Mouse (Mus musculus) liver, postnatal 0 days (tissue): ENCODE measurements around the gene Dhrs11. TPM values are rescaled to one million over a fixed set of nuclear protein-coding genes. Genes with fewer than 3 reads are reported as not detected.

Source experiments
- ATAC-seq: fragments of 200-750 bp; cut with Nextera tagmentation; 2 replicates; pipeline ENCODE4 v1.8.0; 2017; ENCODE audit warnings: mild to moderate bottlenecking, moderate library complexity
- DNase-seq: peaks from one replicate; pipeline ENCODE4 v3.0.0-alpha.2; 2016
- H3K27ac ChIP-seq: fragments of 300-500 bp; sonication (generic); 2 replicates; pipeline ENCODE4 v1.5.1; 2014; ENCODE audit warnings: antibody characterized with exemption, moderate library complexity, mild to moderate bottlenecking, low read depth
- H3K27me3 ChIP-seq: fragments of 300-500 bp; sonication (generic); 2 replicates; pipeline ENCODE4 v1.6.1; 2014; ENCODE audit warnings: low read length, control low read depth, mixed read lengths; ENCODE audit not compliant: insufficient read depth
- H3K36me3 ChIP-seq: fragments of 300-500 bp; sonication (generic); replicated peaks from 2 replicates; pipeline ENCODE4 v1.6.1; 2014; ENCODE audit warnings: mild to moderate bottlenecking, control low read depth, low read length, moderate library complexity, mixed read lengths; ENCODE audit not compliant: insufficient read depth
- H3K4me1 ChIP-seq: fragments of 300-500 bp; sonication (generic); 2 replicates; pipeline ENCODE4 v1.6.1; 2014; ENCODE audit warnings: antibody characterized with exemption, mild to moderate bottlenecking, control low read depth; ENCODE audit not compliant: insufficient read depth
- H3K4me2 ChIP-seq: fragments of 300-500 bp; sonication (generic); 2 replicates; pipeline ENCODE4 v1.6.1; 2014; ENCODE audit warnings: low read depth, mild to moderate bottlenecking, low read length, moderate library complexity, mixed read lengths
- H3K4me3 ChIP-seq: fragments of 300-500 bp; sonication (generic); 2 replicates; pipeline ENCODE4 v1.5.1; 2014; ENCODE audit warnings: low read depth, low read length
- H3K9ac ChIP-seq: fragments of 300-500 bp; sonication (generic); replicated peaks from 2 replicates; pipeline ENCODE4 v1.6.1; 2014; ENCODE audit warnings: mild to moderate bottlenecking, moderate library complexity
- H3K9me3 ChIP-seq: fragments of 300-500 bp; sonication (generic); 2 replicates; pipeline ENCODE4 v1.6.1; 2016; ENCODE audit warnings: mild to moderate bottlenecking, control low read depth, low read length, mixed read lengths
- CTCF ChIP-seq: sonication (generic); IDR thresholded peaks from 2 replicates; pipeline ENCODE4 v1.5.1; 2016; ENCODE audit warnings: antibody characterized with exemption, low read depth
- EP300 ChIP-seq: IDR thresholded peaks from 2 replicates; pipeline ENCODE4 v1.6.1; 2016; ENCODE audit warnings: antibody characterized with exemption, low read depth, mild to moderate bottlenecking
- WGBS: fragments of 180-500 bp; shearing (Covaris S2); extraction: QIAGEN DNeasy Blood & Tissue Kit; methylation state at CpG from one replicate; pipeline ENCODE4 v1.1.7; 2014; ENCODE audit not compliant: insufficient replicate concordance; 5-methylcytosine and 5-hydroxymethylcytosine counted together
- polyA plus RNA-seq: library from polyadenylated mRNA; unstranded; fragments of >200 nt; fragmentation: Nextera tagmentation; extraction: Ambion mirVana; gene quantifications from 2 replicates; pipeline ENCODE4 v1.2.1, GENCODE M21; 2015

Dhrs11 gene
- polyA plus RNA-seq, 1 experiment from 2014 or later = 86.1 TPM

- H3K36me3 ChIP-seq = peaks cover 60% of the 10 kb centered on the region
- DNase-seq = no peak
- ATAC-seq = no peak
- H3K27me3 ChIP-seq = no peaks in the 10 kb centered on the region
- peak overlapping the region; percentile 92 for H3K27ac ChIP-seq
- H3K9ac ChIP-seq = peak overlapping the region; percentile 97
- peak overlapping the region; percentile 99 for H3K4me3 ChIP-seq
- TF ChIP-seq CTCF (no peak), EP300 (no peak)
- H3K9me3 ChIP-seq = no peaks in the 10 kb centered on the region
- peak overlapping the region; percentile 86 for H3K4me2 ChIP-seq
- 71% methylated on average over 3 of the region's 3 CpGs for WGBS
- peaks cover 27% of the 10 kb centered on the region for H3K4me1 ChIP-seq
Measured at GRCm38 (mm10) chr11:84826185-84826584, 2.6 kb downstream of the Dhrs11 start.

GRCm38 (mm10) chr11:84825261-84825807, 3.5 kb downstream of the Dhrs11 start:
- Histone ChIP-seq H3K9ac (peak overlapping the region; percentile 97), H3K27me3 (no peaks in the 10 kb centered on the region), H3K27ac (peak overlapping the region; percentile 92), H3K4me3 (peak overlapping the region; percentile 99), H3K36me3 (peaks cover 60% of the 10 kb centered on the region), H3K4me1 (peaks cover 30% of the 10 kb centered on the region), H3K4me2 (peak overlapping the region; percentile 86), H3K9me3 (no peaks in the 10 kb centered on the region)
- WGBS = 87% methylated on average over 10 of the region's 10 CpGs
- TF ChIP-seq CTCF (no peak), EP300 (no peak)
- ATAC-seq = no peak
- no peak for DNase-seq

DNA sequence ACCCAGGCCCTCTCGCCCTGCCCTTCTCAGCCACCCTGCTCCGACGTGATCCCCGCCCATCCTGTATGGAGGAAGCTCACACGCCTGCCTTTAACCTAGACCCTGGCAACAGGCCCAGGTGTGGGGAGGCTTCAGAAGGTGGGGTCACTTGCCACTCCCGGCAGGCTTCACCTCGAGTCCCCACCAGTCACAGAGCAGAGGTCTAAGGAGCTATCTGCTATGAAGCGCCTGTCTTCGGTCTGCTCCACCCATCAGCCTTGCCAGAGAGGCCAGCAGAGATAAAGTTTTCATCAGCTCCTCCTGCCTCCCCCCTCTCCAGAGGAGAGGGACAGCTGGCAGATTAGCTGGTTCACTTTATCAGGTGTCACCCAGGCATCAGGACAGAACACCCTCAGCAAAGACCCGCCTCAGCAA, 5.3 kb downstream of the Dhrs11 start:
- Histone ChIP-seq H3K27me3 (no peaks in the 10 kb centered on the region), H3K4me2 (peak overlapping the region; percentile 99), H3K9me3 (no peaks in the 10 kb centered on the region), H3K4me3 (peak overlapping the region; percentile 46), H3K27ac (peak overlapping the region; percentile 92), H3K9ac (peak overlapping the region; percentile 97), H3K4me1 (peaks cover 24% of the 10 kb centered on the region), H3K36me3 (peaks cover 60% of the 10 kb centered on the region)
- peak; percentile 84 for ATAC-seq
- 28% methylated on average over 10 of the region's 10 CpGs for WGBS
- peak; percentile 86 for DNase-seq
- TF ChIP-seq EP300 (peak; percentile 99), CTCF (no peak)

DNA sequence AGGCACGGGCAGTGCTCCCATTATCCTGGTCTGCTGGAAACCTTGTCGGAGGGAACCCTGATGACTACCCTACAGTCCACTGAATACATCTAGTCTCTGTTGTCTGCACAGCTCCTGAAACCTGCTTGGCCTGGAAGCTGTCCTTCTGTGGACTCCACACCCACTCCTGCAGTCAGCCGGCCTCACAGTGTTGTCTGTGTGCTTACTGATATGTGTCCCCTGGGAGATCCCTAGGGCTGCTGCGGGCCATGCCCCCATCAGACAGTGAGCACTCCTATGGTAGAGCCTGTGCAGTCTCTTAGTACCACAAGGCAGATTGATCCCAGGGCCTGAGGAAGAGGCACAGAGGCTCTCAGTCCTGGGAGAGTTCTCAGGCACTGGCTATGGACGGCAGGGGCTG, 6.3 kb downstream of the Dhrs11 start:
- H3K27me3 ChIP-seq = no peaks in the 10 kb centered on the region
- H3K9ac ChIP-seq = peak overlapping the region; percentile 65
- H3K4me1 ChIP-seq = peaks cover 24% of the 10 kb centered on the region
- TF ChIP-seq CTCF (no peak), EP300 (no peak; the same call in 1 of the 2 replicates)
- DNase-seq = peak; percentile 63
- no peaks in the 10 kb centered on the region for H3K9me3 ChIP-seq
- H3K4me2 ChIP-seq = peak overlapping the region; percentile 99
- H3K27ac ChIP-seq = peak overlapping the region; percentile 92
- 51% methylated on average over 5 of the region's 5 CpGs for WGBS
- ATAC-seq = peak; percentile 14
- peak overlapping the region; percentile 46 for H3K4me3 ChIP-seq
- peaks cover 59% of the 10 kb centered on the region for H3K36me3 ChIP-seq

GRCm38 (mm10) chr11:84821131-84821770, 7.5 kb downstream of the Dhrs11 start:
- ATAC-seq (no peak), DNase-seq (no peak)
- Histone ChIP-seq H3K4me1 (peaks cover 20% of the 10 kb centered on the region), H3K27me3 (no peaks in the 10 kb centered on the region), H3K9me3 (no peaks in the 10 kb centered on the region), H3K9ac (peak overlapping the region; percentile 65; the same call in 1 of the 2 replicates), H3K36me3 (peaks cover 51% of the 10 kb centered on the region), H3K27ac (peak overlapping the region; percentile 92; the same call in 1 of the 2 replicates), H3K4me2 (peak overlapping the region; percentile 99), H3K4me3 (peak overlapping the region; percentile 46)
- WGBS = 84% methylated on average over 9 of the region's 9 CpGs
- no peak for TF ChIP-seq CTCF
- no peak for TF ChIP-seq EP300

DNA sequence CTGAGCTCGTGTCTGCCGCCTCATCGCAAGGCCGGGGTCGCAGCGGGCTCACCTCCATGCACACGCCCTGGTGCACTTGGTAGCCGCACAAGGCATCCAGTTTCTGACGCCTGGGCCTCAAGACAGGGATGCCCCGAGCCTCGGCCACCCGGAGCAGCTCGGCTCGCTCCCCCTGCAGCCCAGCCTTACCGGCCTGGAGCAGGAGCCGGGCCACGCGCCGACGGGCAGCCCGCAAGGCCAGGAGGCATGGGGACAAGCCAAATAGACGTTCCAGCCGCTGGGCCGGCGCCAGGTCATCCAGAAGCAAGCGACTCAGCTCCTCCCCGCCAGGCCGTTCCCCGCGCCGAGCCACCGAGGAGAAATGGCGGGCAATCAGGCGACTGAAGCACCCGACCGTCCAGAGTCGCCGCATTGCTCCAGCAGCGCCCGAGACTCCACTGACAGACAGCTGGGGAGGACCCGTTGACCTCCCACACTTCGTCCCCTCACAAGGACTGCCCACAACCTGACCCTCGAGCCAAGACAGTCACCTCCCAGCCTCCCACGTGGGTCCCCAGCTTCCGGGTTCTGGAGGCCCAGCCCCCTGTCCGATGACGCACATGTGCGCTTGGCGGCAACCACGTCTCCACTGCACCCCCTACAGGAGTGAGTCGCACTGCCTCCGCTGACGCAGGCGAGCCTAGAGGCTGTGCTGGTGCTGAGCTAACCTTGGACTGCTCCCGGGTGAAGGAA, 9.7 kb downstream of the Dhrs11 start, which contains the start of gene Mrm1:
Gene Mrm1, minus strand, starts transcription at position 555 of the 732 bp plus-strand sequence.
- ATAC-seq (peak; percentile 71), DNase-seq (peak; percentile 97)
- Histone ChIP-seq H3K36me3 (peaks cover 31% of the 10 kb centered on the region), H3K9me3 (no peaks in the 10 kb centered on the region), H3K27me3 (no peaks in the 10 kb centered on the region), H3K4me1 (peaks cover 12% of the 10 kb centered on the region), H3K27ac (peak within 1 kb of the TSS; percentile 95), H3K9ac (peak within 1 kb of the TSS; percentile 85), H3K4me2 (peak within 1 kb of the TSS; percentile 99), H3K4me3 (peak within 1 kb of the TSS; percentile 64)
- under 1% methylated on average over 54 of the region's 55 CpGs for WGBS
- TF ChIP-seq EP300 (no peak), CTCF (peak; percentile 98)
